Mouse (Mus musculus): ENCODE data around the gene Serpine2.

DNA sequence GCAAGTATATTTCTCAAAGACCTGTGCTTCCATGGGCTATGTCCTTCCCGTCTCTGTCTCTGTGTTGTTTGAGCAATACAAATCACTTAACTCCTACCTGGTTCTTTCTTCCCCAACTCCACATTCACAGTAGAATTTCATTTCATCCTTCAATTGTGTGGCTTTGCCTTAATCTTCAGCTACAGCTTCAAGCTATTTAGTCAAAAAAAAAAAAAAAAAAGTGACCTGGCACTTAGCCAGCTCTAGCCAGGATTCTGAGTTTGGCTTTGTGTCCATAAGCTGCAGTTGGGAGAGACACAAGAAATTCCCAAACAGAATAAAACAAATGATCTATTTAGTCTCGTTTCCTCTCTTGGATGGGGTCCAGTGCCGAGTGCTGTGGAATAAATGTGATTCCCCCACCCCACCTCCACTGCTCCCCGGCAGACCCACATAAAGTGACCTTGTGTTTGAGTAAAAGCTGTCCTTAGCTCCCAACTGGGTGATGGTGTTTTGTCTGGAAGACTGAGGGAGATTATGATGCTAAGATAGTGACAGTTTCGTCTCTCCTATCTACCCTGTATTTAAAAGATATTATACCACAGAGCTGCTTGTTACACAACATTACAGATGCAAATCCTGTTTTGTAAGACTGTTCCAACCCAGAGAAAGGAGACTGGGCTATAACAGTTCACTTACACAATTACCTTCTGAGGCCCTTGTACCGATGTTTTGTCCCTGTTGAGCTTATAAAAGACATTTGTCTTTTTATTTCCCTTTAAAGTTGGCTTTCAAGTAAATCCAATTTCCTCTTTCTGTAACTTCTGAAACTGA lies at the start of gene Serpine2:
- no peak for TF ChIP-seq USF1 (IDR thresholded peaks at IDR 0.05; ENCODE audit: low read depth)
- TF ChIP-seq POLR2A (IDR thresholded peaks at IDR 0.05; ENCODE audit: insufficient read length, low read depth): no peak
- no peak for TF ChIP-seq MAX (IDR thresholded peaks at IDR 0.05; ENCODE audit: low read depth)
- no peak for TF ChIP-seq TCF12 (IDR thresholded peaks at IDR 0.05; ENCODE audit: insufficient read depth, poor library complexity, severe bottlenecking)
- TF ChIP-seq MYOD1 (IDR thresholded peaks at IDR 0.05; ENCODE audit: control insufficient read depth in 1 of 3, insufficient read length in 2 of 3, low read depth in 2 of 3): no peak
